Mouse (Mus musculus): ENCODE results near the gene Sept5.

- TF ChIP-seq CTCF (conservative IDR thresholded peaks at IDR 0.05; ENCODE audit: insufficient read depth, insufficient read length, low read depth, low read length) (no peak), POLR2A (IDR thresholded peaks at IDR 0.05; ENCODE audit: low read depth, low read length) (no peak)
Observed at GRCm38 (mm10) chr16:18629390-18630231, at the start of gene Sept5.
